Mouse (Mus musculus) midbrain, embryonic 15.5 days (tissue): ENCODE results near the gene Itsn1. TPM values are rescaled to one million over a fixed set of nuclear protein-coding genes. Genes with fewer than 3 reads are reported as not detected.

ENCODE experiments used
- ATAC-seq: fragments of 200-750 bp; cut with Nextera tagmentation; replicated peaks from 2 replicates; pipeline ENCODE4 v1.8.0; 2017; ENCODE audit warnings: moderate TSS enrichment
- H3K27ac ChIP-seq: fragments of 300-500 bp; sonication (generic); 2 replicates; pipeline ENCODE4 v1.5.1; 2015; ENCODE audit warnings: mild to moderate bottlenecking, inconsistent platforms
- H3K27me3 ChIP-seq: fragments of 300-500 bp; sonication (generic); replicated peaks from 2 replicates; pipeline ENCODE4 v1.6.1; 2015; ENCODE audit warnings: inconsistent platforms
- H3K36me3 ChIP-seq: fragments of 300-500 bp; sonication (generic); replicated peaks from 2 replicates; pipeline ENCODE4 v1.6.1; 2015; ENCODE audit warnings: inconsistent platforms
- H3K4me1 ChIP-seq: fragments of 300-500 bp; sonication (generic); 2 replicates; pipeline ENCODE4 v1.6.1; 2015; ENCODE audit warnings: inconsistent platforms
- H3K4me2 ChIP-seq: fragments of 300-500 bp; sonication (generic); 2 replicates; pipeline ENCODE4 v1.6.1; 2015; ENCODE audit warnings: inconsistent platforms, mild to moderate bottlenecking, moderate library complexity
- H3K4me3 ChIP-seq: fragments of 300-500 bp; sonication (generic); 2 replicates; pipeline ENCODE4 v1.5.1; 2015; ENCODE audit warnings: mild to moderate bottlenecking, inconsistent platforms
- H3K9ac ChIP-seq: fragments of 300-500 bp; sonication (generic); 2 replicates; pipeline ENCODE4 v1.6.1; 2015; ENCODE audit warnings: mild to moderate bottlenecking, inconsistent platforms
- H3K9me3 ChIP-seq: fragments of 300-500 bp; sonication (generic); 2 replicates; pipeline ENCODE4 v1.6.1; 2016; ENCODE audit warnings: inconsistent platforms
- WGBS: fragments of 180-500 bp; shearing (Covaris S2); methylation state at CpG from one replicate; pipeline ENCODE4 v1.1.7; 2015; ENCODE audit warnings: mixed read lengths; 5-methylcytosine and 5-hydroxymethylcytosine counted together
- polyA plus RNA-seq: library from polyadenylated mRNA; unstranded; fragments of >200 nt; fragmentation: Nextera tagmentation; extraction: Ambion mirVana; gene quantifications from 2 replicates; pipeline ENCODE4 v1.2.1, GENCODE M21; 2015

Itsn1 gene
- polyA plus RNA-seq, 1 experiment from 2014 or later, result 63.5 TPM

DNA sequence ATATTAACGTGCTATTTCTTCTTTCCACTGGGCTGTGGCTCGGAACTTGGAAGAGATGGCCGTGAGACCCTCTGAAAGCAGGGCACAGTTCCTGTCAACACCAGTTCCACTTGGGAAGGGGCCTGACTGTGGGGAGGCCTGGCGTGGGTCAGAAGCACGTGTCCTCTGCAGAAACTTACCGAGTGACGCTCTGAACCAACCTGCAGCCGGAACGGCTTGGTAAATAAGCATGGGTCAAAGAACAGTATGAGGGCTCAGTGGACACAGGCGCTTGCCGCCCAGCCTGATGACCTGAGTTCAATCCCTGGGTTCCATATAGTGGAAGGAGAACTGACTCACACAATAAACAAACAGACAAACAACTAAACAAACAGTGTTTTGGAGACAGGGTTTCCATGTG lies 208.2 kb downstream of the Itsn1 start:
- Histone ChIP-seq H3K4me2 (no peak overlapping the region), H3K9me3 (no peaks in the 10 kb centered on the region), H3K27me3 (no peaks in the 10 kb centered on the region), H3K9ac (no peak overlapping the region), H3K4me1 (no peaks in the 10 kb centered on the region), H3K36me3 (no peaks in the 10 kb centered on the region), H3K4me3 (no peak overlapping the region), H3K27ac (no peak overlapping the region)
- 88% methylated on average over 11 of the region's 11 CpGs for WGBS
- ATAC-seq, result no peak

DNA sequence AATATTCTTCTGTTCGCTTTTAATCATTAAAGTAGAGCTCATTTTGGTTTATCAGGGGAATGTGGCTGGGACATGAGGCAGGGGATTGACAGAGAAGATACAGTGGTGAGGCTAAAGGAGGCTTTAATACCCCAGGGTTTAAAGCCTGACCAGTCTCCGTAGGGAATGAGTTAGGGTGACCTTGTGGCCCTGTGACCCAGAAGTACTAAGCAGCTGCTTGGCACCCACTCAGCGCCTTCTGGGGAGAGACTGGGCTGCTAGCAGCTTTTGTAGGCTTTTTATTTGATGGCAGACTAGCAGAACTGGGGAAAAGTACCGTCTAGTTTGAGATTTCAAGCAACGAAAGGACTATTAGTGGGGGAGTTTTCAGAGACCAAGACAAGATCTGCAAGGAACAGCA lies 209.1 kb downstream of the Itsn1 start:
- Histone ChIP-seq H3K36me3 (no peaks in the 10 kb centered on the region), H3K9me3 (no peaks in the 10 kb centered on the region), H3K9ac (no peak overlapping the region), H3K4me1 (no peaks in the 10 kb centered on the region), H3K27me3 (no peaks in the 10 kb centered on the region), H3K27ac (no peak overlapping the region), H3K4me3 (no peak overlapping the region), H3K4me2 (no peak overlapping the region)
- whole genome bisulfite sequencing, result 70% methylated on average over 5 of the region's 5 CpGs
- ATAC-seq, result no peak

DNA sequence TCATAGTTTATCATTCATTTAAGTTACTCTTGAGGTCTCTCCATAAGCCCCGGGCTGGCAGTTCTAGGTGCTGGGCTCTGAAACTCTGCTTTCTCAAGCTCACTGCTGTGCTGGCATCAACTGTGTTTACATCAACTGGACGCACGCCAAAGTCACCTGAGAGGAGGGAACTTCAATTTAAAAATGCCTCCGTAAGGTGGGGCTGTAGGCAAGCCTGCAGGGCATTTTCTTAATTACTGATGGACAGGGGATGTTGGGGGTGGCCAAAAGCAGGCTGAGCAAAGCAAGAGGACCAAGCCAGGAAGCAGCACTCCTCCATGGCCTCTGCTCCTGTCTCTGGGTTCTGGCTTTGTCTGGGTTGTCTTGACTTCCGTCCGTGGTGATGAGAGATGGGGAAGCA lies 211.6 kb downstream of the Itsn1 start:
- H3K9ac ChIP-seq, result no peak overlapping the region
- 83% methylated on average over 6 of the region's 6 CpGs for WGBS
- no peak for ATAC-seq

DNA sequence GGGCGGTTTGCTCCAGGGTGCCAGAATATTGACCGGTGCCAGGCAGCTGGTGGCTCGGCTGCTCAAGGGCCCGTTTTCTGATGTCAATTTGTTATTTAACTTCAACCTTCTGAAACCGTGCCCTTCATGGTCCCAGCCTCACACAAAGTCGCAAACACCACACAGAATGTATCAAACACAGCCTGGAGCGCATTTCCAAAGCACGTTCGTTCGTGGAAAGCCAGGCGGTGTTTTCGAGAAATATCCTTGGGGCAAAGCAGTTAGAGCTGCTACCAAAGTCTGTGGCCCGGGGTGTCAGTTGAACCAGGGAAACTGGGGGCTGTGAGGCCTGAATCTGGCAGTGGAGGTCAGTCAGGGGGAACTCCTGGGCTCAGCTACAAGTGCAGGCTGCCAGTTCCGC lies 213.1 kb downstream of the Itsn1 start:
- ATAC-seq, result no peak

More for the DNA sequence above, 211.6 kb downstream of the Itsn1 start:
- Histone ChIP-seq H3K4me3 (no peak overlapping the region), H3K36me3 (no peaks in the 10 kb centered on the region), H3K4me1 (no peaks in the 10 kb centered on the region), H3K4me2 (no peak overlapping the region), H3K27me3 (no peaks in the 10 kb centered on the region), H3K9me3 (no peaks in the 10 kb centered on the region), H3K27ac (no peak overlapping the region)

DNA sequence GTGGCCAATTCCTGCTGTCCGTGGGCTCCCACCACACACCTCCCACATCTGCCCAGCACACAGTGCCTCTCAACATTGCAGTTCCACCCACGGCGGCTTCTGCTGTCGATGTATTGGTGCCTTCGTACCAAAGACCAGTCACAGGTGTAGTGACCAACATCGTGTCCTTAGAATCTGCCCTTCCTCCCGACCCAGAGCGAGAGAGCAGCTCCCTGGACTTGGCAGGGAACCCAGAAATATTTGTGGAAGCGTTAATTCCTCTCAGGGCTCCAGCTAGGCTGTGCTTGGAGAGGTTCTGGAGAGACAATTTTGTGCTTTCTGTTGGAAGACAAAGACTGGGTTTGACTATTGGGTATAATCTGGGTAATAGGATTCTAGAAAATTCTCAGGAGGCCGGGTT lies 217.2 kb downstream of the Itsn1 start:
- Histone ChIP-seq H3K9me3 (no peaks in the 10 kb centered on the region), H3K27ac (no peak overlapping the region), H3K4me3 (no peak overlapping the region), H3K36me3 (no peaks in the 10 kb centered on the region), H3K4me2 (no peak overlapping the region), H3K27me3 (no peaks in the 10 kb centered on the region), H3K4me1 (0 out of 2 replicates have a peak, but pooled peaks cover 2% of the 10 kb centered on the region), H3K9ac (no peak overlapping the region)
- 84% methylated on average over 10 of the region's 10 CpGs for WGBS
- ATAC-seq, result no peak

More for the DNA sequence above, 213.1 kb downstream of the Itsn1 start:
- no peak overlapping the region for H3K4me2 ChIP-seq
- 90% methylated on average over 14 of the region's 14 CpGs for WGBS
- H3K9ac ChIP-seq, result no peak overlapping the region
- no peak overlapping the region for H3K27ac ChIP-seq
- no peak overlapping the region for H3K4me3 ChIP-seq
- 0 out of 2 replicates have a peak, but pooled peaks cover under 1% of the 10 kb centered on the region for H3K4me1 ChIP-seq
- no peaks in the 10 kb centered on the region for H3K36me3 ChIP-seq
- no peaks in the 10 kb centered on the region for H3K27me3 ChIP-seq
- H3K9me3 ChIP-seq, result no peaks in the 10 kb centered on the region

DNA sequence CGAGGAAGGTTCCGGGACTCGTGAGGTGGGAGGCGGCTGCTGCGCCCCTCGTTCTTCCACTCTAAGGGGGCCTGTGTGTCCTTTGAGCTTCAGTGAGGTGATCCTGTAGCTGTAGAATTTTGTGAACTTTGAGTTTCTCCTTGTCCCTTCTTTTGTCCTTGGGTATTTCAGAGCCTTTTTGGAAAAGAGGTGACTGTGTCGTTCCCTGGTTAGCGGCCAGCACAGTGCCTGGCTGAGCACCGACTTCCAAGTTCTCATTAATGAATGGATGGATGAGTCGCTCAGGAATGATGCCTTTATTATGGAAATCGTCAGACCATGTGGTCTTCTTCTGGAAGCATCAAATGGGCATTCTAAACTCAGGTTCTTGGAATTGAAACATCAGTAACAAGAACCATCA lies 218.0 kb downstream of the Itsn1 start:
- no peak overlapping the region for H3K4me2 ChIP-seq
- H3K4me1 ChIP-seq, result 0 out of 2 replicates have a peak, but pooled peaks cover 2% of the 10 kb centered on the region
- H3K27me3 ChIP-seq, result no peaks in the 10 kb centered on the region
- H3K36me3 ChIP-seq, result no peaks in the 10 kb centered on the region
- 55% methylated on average over 11 of the region's 11 CpGs for WGBS
- no peak for ATAC-seq
- no peak overlapping the region for H3K4me3 ChIP-seq
- no peak overlapping the region for H3K9ac ChIP-seq
- H3K27ac ChIP-seq, result no peak overlapping the region
- no peaks in the 10 kb centered on the region for H3K9me3 ChIP-seq

DNA sequence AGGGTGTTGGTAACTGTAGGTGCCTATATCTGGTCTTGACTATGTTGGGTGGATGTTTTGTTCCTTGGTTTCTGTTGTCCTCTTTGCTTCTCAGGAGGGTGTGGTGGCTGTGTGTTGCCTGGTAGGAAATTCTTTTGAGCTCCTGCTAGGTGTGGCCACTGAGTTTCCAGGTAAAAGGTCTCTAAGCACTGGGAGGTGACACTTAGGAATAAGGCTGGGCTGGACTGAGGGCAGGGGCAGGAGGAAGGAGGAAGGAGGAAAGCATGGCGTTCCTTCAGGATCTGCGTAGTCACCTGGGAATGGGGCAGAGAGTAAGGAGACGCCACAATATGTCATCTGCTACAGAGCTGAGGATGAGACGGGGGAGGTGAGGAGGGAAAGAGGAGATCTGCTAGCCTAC lies 224.9 kb downstream of the Itsn1 start:
- H3K4me2 ChIP-seq, result no peak overlapping the region
- no peak overlapping the region for H3K9ac ChIP-seq
- 93% methylated on average over 4 of the region's 4 CpGs for WGBS
- H3K27ac ChIP-seq, result no peak overlapping the region
- no peak for ATAC-seq
- H3K9me3 ChIP-seq, result no peaks in the 10 kb centered on the region
- no peaks in the 10 kb centered on the region for H3K27me3 ChIP-seq
- no peak overlapping the region for H3K4me3 ChIP-seq
- H3K4me1 ChIP-seq, result no peaks in the 10 kb centered on the region
- H3K36me3 ChIP-seq, result no peaks in the 10 kb centered on the region

DNA sequence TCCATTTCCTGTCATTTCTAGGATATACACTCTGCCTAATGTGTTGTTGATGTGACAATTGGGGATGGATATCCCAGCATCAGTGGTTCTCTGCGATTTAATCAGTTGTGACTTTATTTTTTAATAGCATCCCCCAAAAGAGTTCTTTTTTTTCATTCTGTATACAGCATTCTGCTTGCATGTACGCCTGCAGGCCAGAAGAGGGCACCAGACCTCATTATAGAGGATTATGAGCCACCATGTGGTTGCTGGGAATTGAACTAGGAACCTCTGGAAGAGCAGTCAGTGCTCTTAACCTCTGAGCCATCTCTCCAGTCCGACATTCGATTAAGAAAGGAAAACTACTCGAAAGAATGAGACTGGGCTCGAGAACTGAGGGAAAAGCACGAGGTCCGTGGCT lies 225.7 kb downstream of the Itsn1 start:
- 88% methylated on average over 8 of the region's 8 CpGs for WGBS
- H3K4me1 ChIP-seq, result no peaks in the 10 kb centered on the region

DNA sequence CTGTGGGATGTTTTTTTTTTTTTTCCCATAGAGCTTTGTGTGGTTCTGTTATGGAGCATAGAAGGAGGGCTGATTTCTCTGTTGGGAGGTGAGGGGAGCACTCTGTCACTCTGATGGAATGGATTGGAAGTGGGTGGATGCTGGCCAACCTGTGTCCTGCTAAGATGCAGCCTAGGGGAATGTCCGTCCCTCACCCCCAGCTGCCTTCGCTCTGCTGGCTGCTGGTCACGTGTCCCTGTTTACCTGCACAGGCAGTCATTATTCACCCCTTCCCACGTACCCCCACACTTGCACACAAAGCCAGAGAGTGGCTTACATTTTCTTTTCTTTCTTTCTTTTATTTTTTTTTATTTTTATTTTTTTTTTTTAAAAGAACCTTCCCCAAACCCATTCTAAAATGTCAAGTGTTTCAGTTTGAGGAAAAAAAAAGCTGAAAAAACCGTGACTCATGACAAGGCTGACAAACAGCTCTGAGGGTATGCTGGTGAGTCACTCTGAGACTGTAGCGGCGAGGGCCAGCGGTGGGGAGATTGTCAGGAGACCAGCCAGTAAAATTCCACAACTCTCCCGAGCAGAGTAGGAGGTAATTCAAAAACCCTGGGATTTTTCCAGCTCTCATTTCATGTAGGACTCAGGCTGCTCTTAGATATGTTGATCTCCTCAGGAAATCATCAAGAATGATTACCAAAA lies 233.3 kb downstream of the Itsn1 start:
- peak overlapping the region; percentile 96 for H3K27ac ChIP-seq
- peak; percentile 78 for ATAC-seq
- no peak overlapping the region for H3K9ac ChIP-seq
- no peaks in the 10 kb centered on the region for H3K9me3 ChIP-seq
- H3K36me3 ChIP-seq, result no peaks in the 10 kb centered on the region
- WGBS, result 7% methylated on average over 9 of the region's 9 CpGs
- H3K4me2 ChIP-seq, result peak overlapping the region; percentile 46
- H3K4me3 ChIP-seq, result peak overlapping the region; percentile 18; the same call in 1 of the 2 replicates
- no peaks in the 10 kb centered on the region for H3K27me3 ChIP-seq
- peaks cover 29% of the 10 kb centered on the region for H3K4me1 ChIP-seq

More for the DNA sequence above, 225.7 kb downstream of the Itsn1 start:
- no peak for ATAC-seq
- no peak overlapping the region for H3K4me2 ChIP-seq
- no peaks in the 10 kb centered on the region for H3K36me3 ChIP-seq
- no peaks in the 10 kb centered on the region for H3K27me3 ChIP-seq
- H3K4me3 ChIP-seq, result no peak overlapping the region
- H3K27ac ChIP-seq, result no peak overlapping the region
- no peaks in the 10 kb centered on the region for H3K9me3 ChIP-seq
- H3K9ac ChIP-seq, result no peak overlapping the region

DNA sequence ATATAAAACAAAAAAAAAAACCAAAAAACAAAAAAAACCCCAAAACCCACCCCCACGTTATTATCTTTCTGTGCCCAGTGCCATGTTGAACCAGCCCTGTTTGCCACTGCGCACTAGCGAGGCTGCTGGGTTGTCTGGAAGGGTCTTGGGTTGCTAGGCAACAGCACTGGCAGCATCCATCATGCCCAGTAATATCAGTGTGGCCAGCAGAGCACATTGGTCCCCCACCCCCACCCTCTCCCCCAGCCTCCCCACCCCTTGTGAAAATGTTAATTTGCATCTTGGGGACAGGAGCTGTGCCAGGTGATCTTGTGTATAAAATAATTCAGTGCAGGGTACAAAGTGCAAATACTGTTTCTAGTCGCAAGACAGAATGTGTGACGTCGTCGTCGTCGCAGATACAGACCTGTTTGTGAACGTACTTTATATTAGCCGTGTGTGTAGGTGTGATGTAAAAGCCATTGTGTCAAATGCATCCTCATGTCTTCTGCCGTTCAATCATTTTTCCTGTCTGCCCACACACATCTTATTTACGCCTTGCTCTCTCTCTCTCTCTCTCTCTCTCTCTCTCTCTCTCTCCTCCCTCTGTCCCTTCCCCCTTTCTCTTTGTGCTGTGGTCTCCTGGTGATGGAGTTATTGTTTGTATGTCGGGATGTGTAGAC lies 233.9 kb downstream of the Itsn1 start:
- no peaks in the 10 kb centered on the region for H3K27me3 ChIP-seq
- no peaks in the 10 kb centered on the region for H3K9me3 ChIP-seq
- H3K4me2 ChIP-seq, result peak overlapping the region; percentile 46
- peak overlapping the region; percentile 96 for H3K27ac ChIP-seq
- WGBS, result 14% methylated on average over 14 of the region's 14 CpGs
- peak; percentile 98 for ATAC-seq
- no peaks in the 10 kb centered on the region for H3K36me3 ChIP-seq
- H3K9ac ChIP-seq, result no peak overlapping the region
- H3K4me1 ChIP-seq, result peaks cover 29% of the 10 kb centered on the region
- 0 out of 2 replicates have a peak overlapping the region, but pooled peaks have one; percentile 18 for H3K4me3 ChIP-seq

DNA sequence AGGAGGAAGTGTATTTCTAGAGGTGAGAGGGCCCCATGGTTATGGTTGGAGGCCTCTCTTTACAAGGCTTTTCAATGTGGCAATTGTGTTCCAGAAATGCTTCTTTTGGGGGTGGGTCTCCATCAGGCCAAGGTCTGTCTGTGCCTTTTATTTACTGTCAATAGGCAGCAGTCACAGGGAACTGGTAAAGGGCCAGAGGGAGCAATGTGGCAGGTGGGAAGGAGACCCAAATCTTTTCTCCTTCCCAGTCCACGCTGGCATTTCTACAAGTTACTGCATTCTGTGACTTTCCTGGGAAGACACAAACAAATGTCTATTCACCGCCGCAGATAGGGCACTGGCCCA lies 234.4 kb downstream of the Itsn1 start:
- WGBS, result 52% methylated on average over 3 of the region's 3 CpGs
- Histone ChIP-seq H3K4me2 (peak overlapping the region; percentile 46; the same call in 1 of the 2 replicates), H3K9me3 (no peaks in the 10 kb centered on the region), H3K27me3 (no peaks in the 10 kb centered on the region), H3K4me3 (no peak overlapping the region), H3K27ac (peak overlapping the region; percentile 96), H3K4me1 (peaks cover 29% of the 10 kb centered on the region), H3K9ac (no peak overlapping the region), H3K36me3 (no peaks in the 10 kb centered on the region)
- ATAC-seq, result no peak

DNA sequence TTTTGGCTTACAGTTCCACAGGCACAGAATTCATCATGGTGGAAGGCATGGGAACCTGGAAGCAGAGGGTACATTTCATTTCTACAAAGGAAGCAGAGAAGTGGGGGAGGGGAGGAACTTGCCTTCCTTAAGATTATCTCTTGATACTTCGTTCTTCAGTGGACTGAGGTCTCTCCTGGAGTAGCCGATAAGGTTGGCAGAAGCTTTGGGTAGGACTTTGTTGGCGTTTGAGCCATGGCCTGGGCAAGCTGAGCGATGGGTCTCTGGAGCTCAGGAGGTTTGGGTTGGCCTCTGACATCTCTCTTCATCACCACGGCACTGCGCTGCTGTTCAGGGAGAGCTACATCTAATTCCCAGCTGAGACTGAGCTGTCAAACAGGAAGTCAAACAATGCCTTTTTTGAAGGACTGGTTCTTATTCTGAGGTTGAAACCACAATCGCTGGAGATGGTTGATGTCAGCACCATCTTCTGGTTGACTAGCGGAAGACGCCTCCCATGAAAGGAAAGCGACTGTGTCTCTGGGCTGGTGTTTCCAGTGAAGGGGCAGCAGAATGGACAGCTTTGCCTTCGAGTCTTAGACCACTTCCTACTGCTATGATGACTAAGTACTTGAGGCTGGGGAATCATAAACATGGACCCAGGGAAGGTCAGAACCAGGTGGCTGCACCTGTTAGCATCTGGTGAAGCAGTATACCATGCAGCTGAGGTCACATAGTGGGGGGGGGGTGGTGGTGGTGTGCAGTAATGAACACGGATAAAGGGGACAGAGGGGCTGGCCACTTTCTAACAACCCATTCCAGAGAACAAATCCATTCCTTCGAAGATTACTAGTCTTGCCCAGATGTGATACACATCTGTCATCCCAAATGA lies 235.5 kb downstream of the Itsn1 start:
- no peaks in the 10 kb centered on the region for H3K27me3 ChIP-seq
- H3K36me3 ChIP-seq, result no peaks in the 10 kb centered on the region
- no peak overlapping the region for H3K4me2 ChIP-seq
- 90% methylated on average over 13 of the region's 13 CpGs for WGBS
- no peak overlapping the region for H3K9ac ChIP-seq
- H3K4me1 ChIP-seq, result peaks cover 29% of the 10 kb centered on the region
- H3K4me3 ChIP-seq, result no peak overlapping the region
- H3K9me3 ChIP-seq, result no peaks in the 10 kb centered on the region
- peak overlapping the region; percentile 96 for H3K27ac ChIP-seq
- no peak for ATAC-seq
